Mouse (Mus musculus) olfactory bulb, adult 2 months (tissue): ENCODE results near the gene Ednra. TPM values are rescaled to one million over a fixed set of nuclear protein-coding genes. Genes with fewer than 3 reads are reported as not detected.

ENCODE experiments used
- H3K27ac ChIP-seq: fragments of 200-500 bp; 2 replicates; pipeline ENCODE4 v1.5.1; 2012; ENCODE audit warnings: low read depth, low read length; ENCODE audit not compliant: insufficient read depth
- H3K4me1 ChIP-seq: fragments of 200-500 bp; 2 replicates; pipeline ENCODE4 v1.6.1; 2012; ENCODE audit warnings: low read length; ENCODE audit not compliant: control insufficient read depth, insufficient read depth
- H3K4me3 ChIP-seq: fragments of 200-500 bp; 2 replicates; pipeline ENCODE4 v1.5.1; 2012; ENCODE audit warnings: mild to moderate bottlenecking, low read depth, low read length, moderate library complexity; ENCODE audit not compliant: insufficient read depth
- CTCF ChIP-seq: fragments of 200-500 bp; IDR thresholded peaks from 2 replicates; pipeline ENCODE4 v1.5.1; 2012; ENCODE audit warnings: low read depth, mild to moderate bottlenecking, low read length, moderate library complexity; ENCODE audit not compliant: insufficient read depth
- POLR2A ChIP-seq: fragments of 200-500 bp; IDR thresholded peaks from 2 replicates; pipeline ENCODE4 v1.6.1; 2012; ENCODE audit warnings: mild to moderate bottlenecking, low read depth, low read length, moderate library complexity; ENCODE audit not compliant: insufficient read depth
- WGBS: fragments of 180-500 bp; shearing (Covaris S2); methylation state at CpG from one replicate; pipeline ENCODE4 v1.1.7; 2018; 5-methylcytosine and 5-hydroxymethylcytosine counted together
- polyA plus RNA-seq: library from polyadenylated mRNA; stranded (reverse); fragments of >200 nt; gene quantifications from 2 replicates; pipeline ENCODE4 v1.2.4, GENCODE M21; 2012; ENCODE audit warnings: low replicate concordance; ENCODE audit not compliant: missing spikeins, insufficient read depth, insufficient read length

Ednra gene
- polyA plus RNA-seq, 1 experiment, result not detected

- Histone ChIP-seq H3K4me3 (no peak overlapping the region), H3K4me1 (no peaks in the 10 kb centered on the region), H3K27ac (no peak overlapping the region)
- WGBS, result 62% methylated on average over 2 of the region's 2 CpGs
- no peak for TF ChIP-seq CTCF
- no peak for TF ChIP-seq POLR2A
Measured at GRCm38 (mm10) chr8:77633211-77633610, 91.1 kb downstream of the Ednra start.

- 83% methylated on average over 3 of the region's 3 CpGs for WGBS
- no peak for TF ChIP-seq CTCF
- TF ChIP-seq POLR2A, result no peak
- Histone ChIP-seq H3K27ac (no peak overlapping the region), H3K4me1 (no peaks in the 10 kb centered on the region), H3K4me3 (no peak overlapping the region)
Measured at GRCm38 (mm10) chr8:77630691-77631090, 93.6 kb downstream of the Ednra start.

DNA sequence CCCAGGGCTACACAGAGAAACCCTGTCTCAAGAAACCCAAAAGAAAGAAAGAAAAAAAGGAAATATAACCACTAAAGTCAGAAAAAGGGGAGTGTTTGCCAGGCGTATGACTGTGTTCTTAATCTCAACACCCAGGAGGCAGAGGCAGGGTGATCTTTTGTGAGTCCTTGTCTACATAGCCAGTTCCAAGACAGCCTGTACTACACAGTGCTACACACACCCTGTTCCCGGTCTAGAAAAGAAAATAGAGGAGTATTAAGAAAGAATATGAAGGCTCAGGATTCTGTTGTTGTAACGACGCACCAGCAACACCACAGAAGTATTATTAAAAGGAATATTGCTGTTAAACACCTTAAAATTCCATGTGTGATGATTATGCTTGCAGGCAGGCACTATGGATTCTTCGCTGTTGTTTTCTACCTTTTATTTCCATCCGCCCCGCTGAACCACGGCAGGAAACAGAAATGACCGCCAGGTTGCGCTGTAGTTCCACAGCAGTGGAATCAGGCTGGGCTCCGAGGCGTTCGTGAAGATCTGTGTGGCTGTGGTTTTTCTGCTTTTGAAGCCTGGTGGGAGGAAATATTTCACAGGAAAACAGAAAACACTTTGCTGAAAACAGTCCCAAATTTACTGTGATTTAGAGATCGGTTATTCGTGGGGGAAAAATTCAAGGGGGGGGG is 94.3 kb downstream of the Ednra start:
- WGBS, result 16% methylated on average over 15 of the region's 15 CpGs
- TF ChIP-seq POLR2A, result no peak
- TF ChIP-seq CTCF, result peak; percentile 98
- Histone ChIP-seq H3K4me1 (no peaks in the 10 kb centered on the region), H3K4me3 (no peak overlapping the region), H3K27ac (no peak overlapping the region)

DNA sequence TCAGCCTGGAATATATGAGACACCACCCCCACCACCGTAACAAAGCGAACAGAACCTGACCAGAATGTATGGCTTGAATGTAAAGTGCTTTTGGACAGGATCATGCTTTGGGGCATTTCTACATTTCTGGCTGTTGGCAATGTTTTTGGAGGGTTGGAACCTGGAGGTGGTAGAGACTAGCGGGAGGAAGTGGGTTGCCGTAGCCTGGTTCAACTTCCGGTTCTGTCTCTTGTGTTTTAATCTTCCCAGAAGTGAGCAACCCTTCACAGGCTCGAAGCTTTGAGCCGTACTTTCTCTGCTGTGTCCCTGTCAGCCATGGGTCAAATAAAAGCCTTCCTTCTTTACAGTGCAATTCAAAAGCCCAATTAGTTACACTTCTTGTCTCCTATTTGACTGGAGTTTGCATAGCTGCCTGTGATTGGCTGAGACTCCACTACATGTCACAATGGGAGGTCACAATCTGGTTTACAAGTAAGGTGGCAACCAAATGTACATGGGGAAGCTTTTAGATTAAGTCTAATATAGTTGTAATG is 100.5 kb downstream of the Ednra start:
- TF ChIP-seq POLR2A, result no peak
- TF ChIP-seq CTCF, result no peak
- no peaks in the 10 kb centered on the region for H3K4me1 ChIP-seq
- no peak overlapping the region for H3K4me3 ChIP-seq
- WGBS, result 70% methylated on average over 7 of the region's 7 CpGs
- H3K27ac ChIP-seq, result no peak overlapping the region

GRCm38 (mm10) chr8:77617916-77618315 is 106.3 kb downstream of the Ednra start:
- H3K4me1 ChIP-seq, result no peaks in the 10 kb centered on the region
- no peak overlapping the region for H3K27ac ChIP-seq
- H3K4me3 ChIP-seq, result no peak overlapping the region
- WGBS, result 55% methylated on average over 2 of the region's 2 CpGs
- no peak for TF ChIP-seq CTCF
- TF ChIP-seq POLR2A, result no peak

Other genes starting within 250 kb of the Ednra start
- gene Arhgap10, start 206.5 kb downstream of the Ednra start, polyA plus RNA-seq, result not detected in 2 replicates
- not detected in 2 replicates for gene Prmt9, start 175.1 kb downstream of the Ednra start, polyA plus RNA-seq
- not detected in 2 replicates for gene Tmem184c, start 113.8 kb downstream of the Ednra start, polyA plus RNA-seq